Mouse (Mus musculus) neural tube, embryonic 11.5 days (tissue): Measurements from ENCODE around the gene Diras2. TPM values are rescaled to one million over a fixed set of nuclear protein-coding genes. Genes with fewer than 3 reads are reported as not detected.
A peak's percentile ranks its signal among the peaks of the same experiment; 100 is the strongest.

Source experiments
- ATAC-seq: fragments of 200-750 bp; cut with Nextera tagmentation; 2 replicates; pipeline ENCODE4 v1.8.0; 2017; ENCODE audit warnings: moderate number of reproducible peaks, mild to moderate bottlenecking, moderate TSS enrichment, moderate library complexity; ENCODE audit not compliant: insufficient read depth, low FRiP score, low TSS enrichment
- DNase-seq: peaks from one replicate; pipeline ENCODE4 v3.0.0-alpha.2; 2015; ENCODE audit warnings: low spot score
- H3K27ac ChIP-seq: fragments of 300-500 bp; sonication (generic); 2 replicates; pipeline ENCODE4 v1.5.1; 2014; ENCODE audit warnings: low read depth, mild to moderate bottlenecking, low read length
- H3K27me3 ChIP-seq: fragments of 300-500 bp; sonication (generic); 2 replicates; pipeline ENCODE4 v1.6.1; 2014; ENCODE audit warnings: mild to moderate bottlenecking, low read length, mixed read lengths; ENCODE audit not compliant: control insufficient read depth, insufficient read depth
- H3K36me3 ChIP-seq: fragments of 300-500 bp; sonication (generic); 2 replicates; pipeline ENCODE4 v1.6.1; 2014; ENCODE audit warnings: mild to moderate bottlenecking, low read length, moderate library complexity, mixed read lengths; ENCODE audit not compliant: control insufficient read depth, insufficient read depth
- H3K4me1 ChIP-seq: fragments of 300-500 bp; sonication (generic); 2 replicates; pipeline ENCODE4 v1.6.1; 2014; ENCODE audit warnings: low read length, mixed read lengths; ENCODE audit not compliant: control insufficient read depth, insufficient read depth
- H3K4me2 ChIP-seq: fragments of 300-500 bp; sonication (generic); 2 replicates; pipeline ENCODE4 v1.6.1; 2014; ENCODE audit warnings: low read depth, mild to moderate bottlenecking, moderate library complexity
- H3K4me3 ChIP-seq: fragments of 300-500 bp; sonication (generic); 2 replicates; pipeline ENCODE4 v1.5.1; 2014; ENCODE audit warnings: low read depth, low read length
- H3K9ac ChIP-seq: fragments of 300-500 bp; sonication (generic); 2 replicates; pipeline ENCODE4 v1.6.1; 2014; ENCODE audit warnings: mild to moderate bottlenecking, low read length
- H3K9me3 ChIP-seq: fragments of 300-500 bp; sonication (generic); 2 replicates; pipeline ENCODE4 v1.6.1; 2016; ENCODE audit warnings: low read length; ENCODE audit not compliant: control insufficient read depth
- WGBS: fragments of 180-500 bp; shearing (Covaris S2); extraction: QIAGEN DNeasy Blood & Tissue Kit; methylation state at CpG from one replicate; pipeline ENCODE4 v1.1.7; 2014; 5-methylcytosine and 5-hydroxymethylcytosine counted together
- polyA plus RNA-seq: library from polyadenylated mRNA; unstranded; fragments of >200 nt; fragmentation: Nextera tagmentation; extraction: Ambion mirVana; gene quantifications from 2 replicates; pipeline ENCODE4 v1.2.1, GENCODE M21; 2014

Diras2 gene
- polyA plus RNA-seq, 1 experiment from 2014 or later: 0.15 TPM

DNA sequence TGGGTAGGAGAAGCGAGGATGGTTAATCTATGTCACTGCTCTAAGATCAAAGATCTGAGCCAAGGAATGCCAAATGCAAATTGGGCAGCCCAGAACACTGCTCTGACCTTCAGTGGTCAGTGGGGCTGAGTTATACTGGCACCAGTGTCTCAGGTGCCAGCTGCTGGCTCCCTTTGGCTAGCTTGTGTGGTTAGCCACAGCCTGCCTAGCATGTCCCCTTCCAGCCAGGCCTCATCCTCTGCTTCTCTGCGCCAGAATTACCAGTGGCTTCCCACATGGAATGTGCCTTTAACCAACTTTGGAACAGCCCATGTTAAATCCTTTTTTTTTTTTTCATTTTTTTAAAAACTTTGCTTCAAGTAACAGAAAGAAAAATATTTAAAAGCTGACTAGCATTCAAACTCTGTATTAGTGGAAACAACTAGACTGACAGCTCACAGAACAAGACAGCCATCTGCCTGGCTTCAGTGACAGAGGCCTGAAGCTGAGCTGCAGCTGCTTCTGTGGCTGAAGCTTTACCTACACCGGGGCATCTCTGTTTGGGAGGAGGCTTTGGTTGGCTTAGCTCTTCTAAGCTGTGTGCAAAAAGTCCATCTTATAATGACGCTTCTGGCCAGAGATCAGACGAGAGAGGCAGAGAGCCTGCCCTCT is 10.4 kb upstream of the Diras2 start:
- Histone ChIP-seq H3K9ac (no peak overlapping the region), H3K4me1 (no peaks in the 10 kb centered on the region), H3K36me3 (no peaks in the 10 kb centered on the region), H3K4me2 (no peak overlapping the region), H3K27ac (no peak overlapping the region), H3K4me3 (no peak overlapping the region), H3K9me3 (no peaks in the 10 kb centered on the region), H3K27me3 (no peaks in the 10 kb centered on the region)
- ATAC-seq (no peak), DNase-seq (no peak)
- 77% methylated on average over 5 of the region's 5 CpGs for WGBS

DNA sequence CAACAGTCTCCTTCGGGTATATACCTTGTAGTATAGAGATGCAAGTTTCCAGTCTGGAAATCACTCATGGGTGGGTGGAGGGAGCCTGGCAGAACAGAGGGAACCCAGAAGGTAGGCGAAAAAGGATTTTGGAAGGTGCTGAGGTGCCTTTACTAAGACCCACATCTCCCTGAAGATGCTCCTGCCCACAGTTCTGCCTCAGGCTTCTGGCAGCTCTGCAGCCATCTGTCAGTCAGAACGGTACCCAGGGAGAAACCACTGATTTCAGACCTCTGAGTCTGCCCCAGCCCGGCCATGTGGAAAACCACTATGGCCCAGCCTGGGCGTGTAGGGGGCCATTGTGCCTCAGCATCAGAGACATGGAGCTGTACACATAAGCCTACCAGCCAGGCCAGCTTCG is 8.4 kb upstream of the Diras2 start:
- H3K36me3 ChIP-seq: no peaks in the 10 kb centered on the region
- H3K4me3 ChIP-seq: no peak overlapping the region
- ATAC-seq (no peak), DNase-seq (no peak)
- no peak overlapping the region for H3K4me2 ChIP-seq
- H3K9me3 ChIP-seq: no peaks in the 10 kb centered on the region
- 89% methylated on average over 6 of the region's 6 CpGs for WGBS
- no peaks in the 10 kb centered on the region for H3K27me3 ChIP-seq
- H3K4me1 ChIP-seq: no peaks in the 10 kb centered on the region
- H3K9ac ChIP-seq: no peak overlapping the region
- no peak overlapping the region for H3K27ac ChIP-seq

DNA sequence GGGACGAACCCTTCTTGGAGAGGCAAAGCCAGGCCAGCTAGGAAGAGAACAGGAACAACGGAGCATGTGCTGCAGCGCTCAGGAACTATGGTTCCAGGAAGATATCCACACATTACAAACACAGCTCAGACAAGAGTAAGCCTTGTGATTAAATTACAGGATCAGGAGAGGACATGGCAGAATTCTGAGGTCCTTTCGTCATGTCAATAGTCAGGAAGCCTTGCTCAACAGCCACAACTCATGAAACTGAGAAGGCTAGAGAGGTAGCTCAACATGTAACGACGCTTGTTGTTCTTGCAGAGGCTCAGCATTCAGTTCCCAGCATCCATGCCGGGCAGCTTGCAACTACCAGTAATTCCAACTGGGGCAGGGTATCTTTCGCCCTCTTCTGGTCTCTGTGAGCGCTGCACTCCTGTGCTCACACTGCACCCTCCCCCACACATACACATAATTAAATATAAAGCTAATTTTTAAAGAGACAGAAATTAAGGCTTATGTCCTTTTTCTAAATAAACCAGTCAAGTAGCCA is 7.6 kb upstream of the Diras2 start:
- ATAC-seq (no peak), DNase-seq (no peak)
- Histone ChIP-seq H3K4me2 (no peak overlapping the region), H3K27me3 (no peaks in the 10 kb centered on the region), H3K4me1 (no peaks in the 10 kb centered on the region), H3K36me3 (no peaks in the 10 kb centered on the region), H3K27ac (no peak overlapping the region), H3K9ac (no peak overlapping the region), H3K9me3 (no peaks in the 10 kb centered on the region), H3K4me3 (no peak overlapping the region)
- WGBS: 89% methylated on average over 9 of the region's 9 CpGs

DNA sequence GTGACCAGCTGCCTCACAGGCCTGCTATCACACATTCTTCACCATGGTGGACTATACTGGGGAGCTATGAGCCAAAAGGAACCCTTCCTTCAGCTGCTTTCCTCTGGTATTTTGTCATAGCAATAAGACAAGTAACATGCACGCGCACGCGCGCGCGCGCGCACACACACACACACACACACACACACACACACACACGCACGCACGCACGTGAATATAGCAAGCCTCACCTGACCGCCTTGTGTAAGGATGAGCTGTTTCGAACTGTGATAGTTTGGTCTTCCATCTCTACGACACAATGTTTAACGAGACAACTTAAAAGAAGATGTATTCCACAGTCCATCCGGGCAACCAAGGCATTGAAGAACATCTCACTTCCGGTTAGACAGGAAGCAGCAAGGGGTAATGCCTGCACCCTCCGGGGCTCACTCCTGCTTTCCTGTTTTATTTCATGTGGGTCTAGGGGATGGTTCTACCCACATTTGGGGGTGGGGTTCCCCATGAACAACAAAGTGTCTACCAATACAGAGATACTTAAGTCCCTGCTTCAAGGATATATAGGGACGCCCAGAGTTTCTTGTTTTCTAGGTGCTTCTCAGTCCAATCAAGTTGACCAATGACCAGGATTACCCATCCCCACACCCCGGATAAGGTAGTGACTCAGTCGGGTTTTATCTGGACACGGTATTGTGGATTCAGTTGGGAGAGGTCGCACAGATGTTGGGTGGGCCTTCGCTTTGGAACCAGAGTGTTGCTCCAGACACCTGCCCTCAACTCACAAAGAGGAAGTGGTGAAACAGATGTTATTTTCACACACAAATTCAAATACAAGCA is 6.9 kb upstream of the Diras2 start:
- no peaks in the 10 kb centered on the region for H3K36me3 ChIP-seq
- H3K9ac ChIP-seq: no peak overlapping the region
- H3K4me2 ChIP-seq: no peak overlapping the region
- H3K4me3 ChIP-seq: no peak overlapping the region
- WGBS: 96% methylated on average over 26 of the region's 26 CpGs
- no peak overlapping the region for H3K27ac ChIP-seq
- DNase-seq (no peak), ATAC-seq (no peak)
- H3K9me3 ChIP-seq: no peaks in the 10 kb centered on the region
- H3K27me3 ChIP-seq: no peaks in the 10 kb centered on the region
- H3K4me1 ChIP-seq: no peaks in the 10 kb centered on the region

DNA sequence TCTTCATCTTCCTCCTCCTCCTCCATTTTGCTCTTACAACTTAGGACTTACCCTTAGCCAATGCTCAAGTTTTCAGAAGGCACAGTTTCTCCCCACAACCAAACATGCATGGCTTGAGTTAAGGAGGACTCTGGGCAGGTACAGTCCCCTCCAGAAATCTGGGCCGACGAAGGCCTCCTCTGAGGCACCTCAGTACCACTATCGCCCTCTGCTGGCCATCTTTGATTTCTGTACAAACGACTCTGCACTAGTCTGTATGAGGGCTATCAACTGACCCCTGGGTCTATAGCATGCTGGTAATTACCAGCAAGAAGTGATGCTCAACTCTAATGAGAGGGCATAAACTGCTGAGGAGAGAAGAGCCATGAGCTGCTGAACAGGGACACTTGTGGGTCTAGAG is 4.5 kb upstream of the Diras2 start:
- Histone ChIP-seq H3K9me3 (no peaks in the 10 kb centered on the region), H3K4me3 (no peak overlapping the region), H3K27ac (no peak overlapping the region), H3K9ac (no peak overlapping the region), H3K4me2 (no peak overlapping the region), H3K36me3 (no peaks in the 10 kb centered on the region), H3K4me1 (no peaks in the 10 kb centered on the region), H3K27me3 (no peaks in the 10 kb centered on the region)
- WGBS: 8% methylated on average over 4 of the region's 4 CpGs
- DNase-seq (peak; percentile 71), ATAC-seq (no peak)

DNA sequence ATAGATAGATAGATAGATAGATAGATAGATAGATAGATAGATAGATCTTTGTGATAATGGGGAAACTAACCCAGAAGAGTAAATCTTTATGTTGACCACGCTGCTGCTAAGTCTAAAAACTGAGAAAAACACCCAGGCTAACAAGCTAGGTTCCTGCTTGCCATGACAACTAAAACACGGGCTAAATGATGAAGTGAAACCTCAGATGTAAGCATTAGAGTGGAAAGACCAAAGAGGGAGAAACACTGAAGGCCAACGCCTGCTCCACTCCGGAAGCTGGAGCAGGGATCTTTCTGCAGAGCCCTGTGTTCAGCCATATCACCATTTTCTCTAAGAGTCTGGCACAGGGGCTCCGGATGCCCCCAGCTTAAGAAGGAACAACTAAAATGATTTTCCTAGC is 2.6 kb upstream of the Diras2 start:
- no peak overlapping the region for H3K4me2 ChIP-seq
- no peak overlapping the region for H3K27ac ChIP-seq
- no peaks in the 10 kb centered on the region for H3K4me1 ChIP-seq
- no peak overlapping the region for H3K4me3 ChIP-seq
- 84% methylated on average over 5 of the region's 5 CpGs for WGBS
- no peaks in the 10 kb centered on the region for H3K36me3 ChIP-seq
- H3K9ac ChIP-seq: no peak overlapping the region
- no peak for DNase-seq
- H3K9me3 ChIP-seq: no peaks in the 10 kb centered on the region
- H3K27me3 ChIP-seq: peaks cover 8% of the 10 kb centered on the region
- ATAC-seq: no peak

DNA sequence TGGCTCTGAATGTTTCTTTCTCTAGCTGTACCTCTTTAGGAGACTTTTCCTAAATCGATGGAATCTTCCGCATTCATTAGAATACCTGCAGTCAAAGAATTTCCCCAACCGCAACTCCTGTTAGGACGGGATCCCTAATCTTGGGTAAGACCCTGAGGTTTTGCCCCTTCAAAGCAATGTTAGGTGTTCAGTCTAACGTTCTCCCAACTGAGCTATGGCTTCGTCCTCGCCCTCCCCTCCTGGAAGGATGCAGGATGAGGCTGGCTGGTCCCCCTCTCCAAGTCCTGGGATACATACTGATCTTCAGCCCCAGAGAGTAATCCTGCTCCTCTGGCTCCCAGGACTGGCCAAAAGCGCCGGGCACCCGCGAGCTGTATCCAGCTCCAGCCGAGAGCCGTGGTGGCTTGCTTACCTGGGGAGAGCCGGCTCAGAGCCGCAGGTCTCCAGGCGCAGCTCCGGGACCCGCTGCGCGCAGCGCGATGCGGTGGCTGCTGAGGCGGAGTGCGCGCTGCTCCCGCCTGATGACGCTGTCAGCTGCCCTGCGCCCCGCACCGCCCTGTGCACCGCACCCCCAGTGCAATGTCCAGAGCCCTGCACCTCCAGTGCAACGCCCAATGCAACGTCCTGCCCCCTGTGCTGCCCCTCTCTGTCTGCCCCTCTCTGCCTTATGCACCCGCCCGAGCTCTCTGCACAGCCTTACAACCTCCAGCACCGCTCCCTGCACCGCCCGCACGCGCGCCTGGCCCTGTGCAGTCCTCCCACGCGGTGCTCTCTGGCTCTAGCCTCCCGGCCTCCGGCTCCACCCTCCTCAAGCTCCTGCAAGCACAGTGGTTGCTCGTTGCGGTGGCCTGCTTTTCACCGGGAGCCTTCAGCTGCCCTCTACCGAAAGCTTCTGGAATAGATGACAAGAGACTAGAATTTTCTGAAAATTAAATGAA is 802 bp downstream of the Diras2 start:
- H3K27me3 ChIP-seq: peaks cover 8% of the 10 kb centered on the region
- DNase-seq: peak; percentile 84
- H3K4me2 ChIP-seq: peak overlapping the region; percentile 63
- H3K4me1 ChIP-seq: no peaks in the 10 kb centered on the region
- peak; percentile 79 for ATAC-seq
- H3K27ac ChIP-seq: no peak overlapping the region
- H3K4me3 ChIP-seq: peak overlapping the region; percentile 28
- WGBS: 3% methylated on average over 50 of the region's 50 CpGs
- no peaks in the 10 kb centered on the region for H3K9me3 ChIP-seq
- H3K36me3 ChIP-seq: no peaks in the 10 kb centered on the region
- H3K9ac ChIP-seq: peak overlapping the region; percentile 49

DNA sequence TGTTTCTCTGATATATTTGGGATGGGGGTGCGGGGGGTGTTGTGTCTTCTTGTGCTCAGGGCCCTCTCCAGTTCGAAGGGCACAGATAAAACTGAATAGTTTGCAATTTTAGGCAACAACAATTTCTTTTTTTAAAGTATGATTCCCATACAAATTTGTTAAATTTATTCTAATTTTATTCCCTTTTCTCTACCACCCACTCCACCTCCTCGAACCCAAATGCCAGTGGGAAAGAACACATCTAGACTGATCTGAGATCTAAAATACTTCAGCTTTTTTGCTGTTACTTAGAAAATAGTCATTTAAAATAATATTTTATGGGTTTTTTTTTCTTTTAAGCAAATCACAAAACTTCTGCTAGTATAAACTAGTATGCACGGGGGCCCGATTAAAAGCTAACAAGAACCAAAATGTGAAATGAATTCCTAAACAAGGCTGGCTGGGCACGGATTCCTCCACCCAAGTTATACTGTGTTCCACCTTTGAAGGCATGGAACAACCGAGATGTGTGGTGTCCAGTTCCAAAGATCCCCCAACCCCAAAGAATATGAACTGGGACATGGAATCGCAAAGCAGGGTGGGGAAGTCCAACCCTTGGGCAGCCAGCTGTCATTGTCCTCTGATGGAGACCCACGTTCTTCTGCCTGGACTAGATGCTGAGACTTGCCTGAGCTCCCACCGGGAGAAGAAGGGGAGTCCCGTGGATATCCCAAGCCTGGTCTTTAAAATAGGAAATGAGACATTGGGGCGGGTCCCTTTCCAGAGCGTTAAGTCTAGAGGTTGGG is 1.7 kb downstream of the Diras2 start:
- Histone ChIP-seq H3K4me1 (no peaks in the 10 kb centered on the region), H3K4me2 (no peak overlapping the region), H3K9me3 (no peaks in the 10 kb centered on the region), H3K9ac (no peak overlapping the region), H3K27me3 (peaks cover 8% of the 10 kb centered on the region), H3K36me3 (no peaks in the 10 kb centered on the region), H3K27ac (no peak overlapping the region), H3K4me3 (no peak overlapping the region; the same call in 1 of the 2 replicates)
- 62% methylated on average over 13 of the region's 13 CpGs for WGBS
- DNase-seq (no peak), ATAC-seq (no peak)
